Mouse (Mus musculus) midbrain, embryonic 13.5 days (tissue): ENCODE results near the gene Gm11567. TPM values are rescaled to one million over a fixed set of nuclear protein-coding genes. Genes with fewer than 3 reads are reported as not detected.

Experiments used
- polyA plus RNA-seq: library from polyadenylated mRNA; unstranded; fragments of >200 nt; fragmentation: Nextera tagmentation; extraction: Ambion mirVana; gene quantifications from 2 replicates; pipeline ENCODE4 v1.2.1, GENCODE M21; 2015

Gm11567 gene
- polyA plus RNA-seq, 1 experiment from 2014 or later: not detected

Other genes starting within 250 kb of the Gm11567 start
- not detected in 2 replicates for gene Krtap4-2, start 244.1 kb upstream of the Gm11567 start, polyA plus RNA-seq
- gene Krtap4-7, start 235.1 kb upstream of the Gm11567 start, polyA plus RNA-seq: not detected in 2 replicates
- gene Gm11555, start 229.0 kb upstream of the Gm11567 start, polyA plus RNA-seq: not detected in 2 replicates
- gene Gm11563, start 220.2 kb upstream of the Gm11567 start, polyA plus RNA-seq: not detected in 2 replicates
- gene Krtap4-6, start 213.2 kb upstream of the Gm11567 start, polyA plus RNA-seq: not detected in 2 replicates
- not detected in 2 replicates for gene Gm14190, start 188.4 kb upstream of the Gm11567 start, polyA plus RNA-seq
- not detected in 2 replicates for gene Gm14180, start 144.9 kb upstream of the Gm11567 start, polyA plus RNA-seq
- gene Gm11595, start 106.3 kb upstream of the Gm11567 start, polyA plus RNA-seq: not detected in 2 replicates
- gene Krtap4-8, start 98.5 kb upstream of the Gm11567 start, polyA plus RNA-seq: not detected in 2 replicates
- gene Krtap4-9, start 94.0 kb upstream of the Gm11567 start, polyA plus RNA-seq: not detected in 2 replicates
- gene Gm11596, start 85.7 kb upstream of the Gm11567 start, polyA plus RNA-seq: not detected in 2 replicates
- gene Gm11569, start 80.3 kb upstream of the Gm11567 start, polyA plus RNA-seq: not detected in 2 replicates
- not detected in 2 replicates for gene Gm11554, start 74.7 kb upstream of the Gm11567 start, polyA plus RNA-seq
- gene Krtap4-13, start 69.3 kb upstream of the Gm11567 start, polyA plus RNA-seq: not detected in 2 replicates
- gene Gm11564, start 63.5 kb upstream of the Gm11567 start, polyA plus RNA-seq: not detected in 2 replicates
- not detected in 2 replicates for gene 2300003K06Rik, start 41.1 kb upstream of the Gm11567 start, polyA plus RNA-seq
- not detected in 2 replicates for gene Krtap4-16, start 27.6 kb upstream of the Gm11567 start, polyA plus RNA-seq
- not detected in 2 replicates for gene Gm11568, start 21.3 kb upstream of the Gm11567 start, polyA plus RNA-seq
- gene Gm11559, start 14.7 kb upstream of the Gm11567 start, polyA plus RNA-seq: not detected in 2 replicates
- gene Krtap9-1, start 5.8 kb upstream of the Gm11567 start, polyA plus RNA-seq: not detected in 2 replicates
- gene Krtap31-1, start 28.7 kb downstream of the Gm11567 start, polyA plus RNA-seq: not detected in 2 replicates
- not detected in 2 replicates for gene Gm11565, start 35.6 kb downstream of the Gm11567 start, polyA plus RNA-seq
- gene Krtap31-2, start 57.1 kb downstream of the Gm11567 start, polyA plus RNA-seq: not detected in 2 replicates
- gene Krtap9-5, start 69.3 kb downstream of the Gm11567 start, polyA plus RNA-seq: not detected in 2 replicates
- gene Krtap29-1, start 99.9 kb downstream of the Gm11567 start, polyA plus RNA-seq: not detected in 2 replicates
- not detected in 2 replicates for gene Krtap16-1, start 107.4 kb downstream of the Gm11567 start, polyA plus RNA-seq
- gene Krtap17-1, start 114.8 kb downstream of the Gm11567 start, polyA plus RNA-seq: 0.28 and 0.37 TPM in 2 replicates
- gene Krt33a, start 137.0 kb downstream of the Gm11567 start, polyA plus RNA-seq: not detected in 2 replicates
- gene Krt33b, start 150.7 kb downstream of the Gm11567 start, polyA plus RNA-seq: not detected in 2 replicates
- not detected in 2 replicates for gene Krt34, start 162.4 kb downstream of the Gm11567 start, polyA plus RNA-seq
- gene Krt31, start 171.4 kb downstream of the Gm11567 start, polyA plus RNA-seq: not detected in 2 replicates
- not detected in 2 replicates for gene Krt32, start 209.0 kb downstream of the Gm11567 start, polyA plus RNA-seq
- not detected in 2 replicates for gene Krt35, start 217.1 kb downstream of the Gm11567 start, polyA plus RNA-seq
- gene Krt36, start 226.4 kb downstream of the Gm11567 start, polyA plus RNA-seq: not detected in 2 replicates
- gene Krt13, start 242.4 kb downstream of the Gm11567 start, polyA plus RNA-seq: 0.22 TPM in 1 of 2 replicates, not detected in the other